In genomic region chr4:33506638-33507037, GRCm38 (mm10) we compare ENCODE assay signal across 15 mouse cellular contexts.
"Had no signal": no experiment of that assay in that cellular context is flagged by ENCODE, and none has a peak within 500 bp of the region (broad histone marks: within the 10 kb centered on the region; RNA-seq: fewer than 3 reads in every experiment).

No protein-coding gene starts in this region.

- ATAC-seq: inflammation-experienced regulatory T-cells, adult 6 months; liver, postnatal 0 days had no signal

- H3K27ac ChIP-seq: kidney, embryonic 15.5 days; limb, embryonic 12.5 days; limb, embryonic 15.5 days; liver, embryonic 14.5 days had no signal

- H3K4me3 ChIP-seq: kidney, embryonic 15.5 days; limb, embryonic 12.5 days; limb, embryonic 15.5 days had no signal

- H3K4me1 ChIP-seq: kidney, embryonic 15.5 days; limb, embryonic 12.5 days; limb, embryonic 15.5 days had no signal

- H3K27me3 ChIP-seq: kidney, embryonic 15.5 days; limb, embryonic 12.5 days; limb, embryonic 15.5 days had no signal

- H3K4me2 ChIP-seq: kidney, embryonic 15.5 days; limb, embryonic 12.5 days; limb, embryonic 15.5 days; liver, embryonic 11.5 days; midbrain, embryonic 11.5 days had no signal

- H3K9me3 ChIP-seq: kidney, embryonic 15.5 days; limb, embryonic 12.5 days; limb, embryonic 15.5 days had no signal

- H3K9ac ChIP-seq: kidney, embryonic 15.5 days; limb, embryonic 12.5 days; limb, embryonic 15.5 days; liver, embryonic 14.5 days; liver, postnatal 0 days had no signal

- DNase-seq: kidney, adult 11 months; kidney, adult 8-10 months; kidney, postnatal 25 days; left cerebral cortex, postnatal 4 days; liver, postnatal 0 days; lung, postnatal 4 days; midbrain, embryonic 14.5 days; thymus, postnatal 25 days had no signal
